Mouse (Mus musculus): ENCODE measurements around the gene Kcnd3. TPM values are rescaled to one million over a fixed set of nuclear protein-coding genes. Genes with fewer than 3 reads are reported as not detected.

Kcnd3 gene
- polyA plus RNA-seq, 1 experiment from 2014 or later, result 0.62 TPM

DNA sequence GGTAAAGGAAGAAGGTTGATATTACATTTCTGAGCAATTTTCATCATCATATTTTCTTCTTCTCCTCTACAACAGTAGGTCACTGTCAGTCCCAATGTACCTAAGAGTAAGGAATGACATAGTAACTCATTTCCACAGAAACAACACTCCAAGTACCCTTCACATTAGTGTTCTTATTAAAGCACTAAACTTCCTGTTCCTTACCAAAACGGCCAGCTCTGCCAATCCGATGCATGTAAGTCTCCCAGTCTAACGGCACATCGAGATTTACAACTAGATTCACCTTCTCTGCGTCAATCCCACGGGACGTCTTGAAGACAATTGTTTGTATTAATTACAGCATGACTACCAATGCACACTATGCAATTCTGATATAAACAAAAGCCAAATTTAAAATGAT, 228.2 kb downstream of the Kcnd3 start:
- Histone ChIP-seq H3K27me3 (ENCODE audit: control insufficient read depth, insufficient read depth, low read length) (no peaks in the 10 kb centered on the region), H3K36me3 (ENCODE audit: control insufficient read depth, insufficient read depth) (peaks cover 41% of the 10 kb centered on the region), H3K4me3 (ENCODE audit: low read length) (no peak overlapping the region), H3K4me1 (ENCODE audit: control insufficient read depth, insufficient read depth, low read length) (no peaks in the 10 kb centered on the region), H3K9me3 (replicated peaks; ENCODE audit: control insufficient read depth, low read length) (no peaks in the 10 kb centered on the region), H3K9ac (ENCODE audit: low read length) (no peak overlapping the region), H3K4me2 (ENCODE audit: low read depth, low read length) (no peak overlapping the region), H3K27ac (ENCODE audit: low read length) (no peak overlapping the region)
- WGBS, result 90% methylated on average over 7 of the region's 7 CpGs
- no peak for ATAC-seq (replicated peaks; ENCODE audit: extremely low read depth, insufficient read depth, low FRiP score)

DNA sequence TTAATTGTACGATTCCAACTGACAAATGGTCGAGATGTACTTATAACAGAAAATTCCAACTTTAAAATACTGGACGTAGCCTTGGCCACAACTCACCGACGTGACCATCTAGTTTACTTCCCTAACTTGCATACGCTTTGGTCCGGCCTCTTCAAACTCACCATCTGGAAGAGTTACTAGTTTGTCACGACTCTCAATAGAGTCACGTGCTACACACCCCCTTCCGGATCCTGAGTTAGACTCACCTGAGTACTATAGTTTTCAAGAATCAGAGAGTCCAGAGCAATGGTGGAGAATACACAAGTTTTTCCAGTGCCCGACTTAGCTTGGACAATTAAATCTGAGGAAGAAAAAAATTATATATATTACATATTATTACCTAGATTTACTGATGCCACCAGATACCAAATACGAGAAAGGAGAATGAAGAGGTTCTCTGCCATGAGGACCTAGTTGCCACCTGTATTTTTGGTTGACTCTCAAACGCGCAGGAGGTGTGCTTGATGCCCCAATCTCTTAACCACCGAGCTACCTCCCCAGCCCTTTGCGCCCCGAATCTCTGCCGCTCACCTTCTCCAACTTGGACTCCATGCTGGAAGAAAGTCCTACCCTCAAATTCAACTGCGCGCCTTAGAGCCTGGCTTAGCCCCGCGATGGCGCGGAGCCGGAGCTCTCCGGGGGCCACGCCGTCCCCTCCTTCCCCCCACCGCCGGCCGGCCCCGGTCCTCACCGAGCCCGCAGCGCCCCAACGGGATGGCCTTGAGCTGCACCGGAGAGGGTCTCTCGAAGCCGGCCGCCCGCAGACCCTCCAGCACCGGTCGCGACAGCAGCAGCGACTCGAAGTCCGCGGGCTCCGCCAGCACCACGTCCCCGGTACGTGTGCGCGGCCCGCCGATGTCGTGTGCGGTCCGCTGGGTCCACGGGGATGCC, 234.5 kb downstream of the Kcnd3 start:
- peak overlapping the region; percentile 81 for H3K27ac ChIP-seq (ENCODE audit: low read length)
- peaks cover 14% of the 10 kb centered on the region for H3K36me3 ChIP-seq (ENCODE audit: control insufficient read depth, insufficient read depth)
- peaks cover 9% of the 10 kb centered on the region for H3K4me1 ChIP-seq (ENCODE audit: control insufficient read depth, insufficient read depth, low read length)
- H3K4me3 ChIP-seq (ENCODE audit: low read length), result peak overlapping the region; percentile 95
- peak; percentile 43 for ATAC-seq (replicated peaks; ENCODE audit: extremely low read depth, insufficient read depth, low FRiP score)
- no peaks in the 10 kb centered on the region for H3K27me3 ChIP-seq (ENCODE audit: control insufficient read depth, insufficient read depth, low read length)
- 8% methylated on average over 60 of the region's 60 CpGs for WGBS
- no peaks in the 10 kb centered on the region for H3K9me3 ChIP-seq (replicated peaks; ENCODE audit: control insufficient read depth, low read length)
- H3K9ac ChIP-seq (ENCODE audit: low read length), result peak overlapping the region; percentile 97
- peak overlapping the region; percentile 87 for H3K4me2 ChIP-seq (ENCODE audit: low read depth, low read length)

- no peaks in the 10 kb centered on the region for H3K9me3 ChIP-seq (replicated peaks; ENCODE audit: control insufficient read depth, low read length)
Observed at GRCm38 (mm10) chr3:105687324-105688060, 235.4 kb downstream of the Kcnd3 start, which contains the start of gene Ddx20. Gene Ddx20, minus strand, starts transcription at chr3:105687574.

DNA sequence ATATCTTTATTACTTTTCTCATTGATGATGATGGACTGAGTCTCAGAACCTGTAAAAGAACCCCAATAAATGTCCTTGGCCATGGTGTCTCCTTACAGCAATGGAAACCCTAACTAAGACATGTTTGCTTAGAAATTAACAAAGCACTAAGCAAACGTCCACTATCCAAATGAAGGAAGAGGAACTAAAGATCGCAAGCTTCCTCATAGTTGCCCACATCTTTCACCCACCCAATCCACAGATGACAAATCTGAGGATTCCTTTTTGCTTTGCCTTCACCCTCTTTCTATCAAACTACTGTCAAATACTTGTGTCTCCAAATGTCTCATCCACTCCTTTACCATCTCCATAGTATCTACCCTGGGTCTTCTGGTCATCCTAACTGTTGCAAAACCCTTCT, 236.4 kb downstream of the Kcnd3 start:
- ATAC-seq (replicated peaks; ENCODE audit: extremely low read depth, insufficient read depth, low FRiP score), result no peak
- Histone ChIP-seq H3K9ac (ENCODE audit: low read length) (no peak overlapping the region), H3K27ac (ENCODE audit: low read length) (no peak overlapping the region), H3K27me3 (ENCODE audit: control insufficient read depth, insufficient read depth, low read length) (no peaks in the 10 kb centered on the region), H3K36me3 (ENCODE audit: control insufficient read depth, insufficient read depth) (peaks cover 7% of the 10 kb centered on the region), H3K9me3 (replicated peaks; ENCODE audit: control insufficient read depth, low read length) (no peaks in the 10 kb centered on the region), H3K4me1 (ENCODE audit: control insufficient read depth, insufficient read depth, low read length) (peaks cover 9% of the 10 kb centered on the region), H3K4me3 (ENCODE audit: low read length) (no peak overlapping the region), H3K4me2 (ENCODE audit: low read depth, low read length) (no peak overlapping the region)
- 80% methylated on average over 2 of the region's 2 CpGs for WGBS

More at GRCm38 (mm10) chr3:105687324-105688060, 235.4 kb downstream of the Kcnd3 start, which contains the start of gene Ddx20:
- peak within 1 kb of the TSS; percentile 97 for H3K9ac ChIP-seq (ENCODE audit: low read length)
- WGBS, result under 1% methylated on average over 72 of the region's 72 CpGs
- peak; percentile 96 for ATAC-seq (replicated peaks; ENCODE audit: extremely low read depth, insufficient read depth, low FRiP score)
- peaks cover 13% of the 10 kb centered on the region for H3K36me3 ChIP-seq (ENCODE audit: control insufficient read depth, insufficient read depth)
- H3K4me3 ChIP-seq (ENCODE audit: low read length), result peak within 1 kb of the TSS; percentile 95
- peak within 1 kb of the TSS; percentile 87 for H3K27ac ChIP-seq (ENCODE audit: low read length)
- peaks cover 9% of the 10 kb centered on the region for H3K4me1 ChIP-seq (ENCODE audit: control insufficient read depth, insufficient read depth, low read length)
- peak within 1 kb of the TSS; percentile 87 for H3K4me2 ChIP-seq (ENCODE audit: low read depth, low read length)
- no peaks in the 10 kb centered on the region for H3K27me3 ChIP-seq (ENCODE audit: control insufficient read depth, insufficient read depth, low read length)

GRCm38 (mm10) chr3:105693327-105694080, 241.4 kb downstream of the Kcnd3 start:
- H3K4me3 ChIP-seq (ENCODE audit: low read length), result no peak overlapping the region
- H3K4me2 ChIP-seq (ENCODE audit: low read depth, low read length), result no peak overlapping the region
- H3K9ac ChIP-seq (ENCODE audit: low read length), result no peak overlapping the region
- ATAC-seq (replicated peaks; ENCODE audit: extremely low read depth, insufficient read depth, low FRiP score), result no peak
- no peak overlapping the region for H3K27ac ChIP-seq (ENCODE audit: low read length)
- H3K36me3 ChIP-seq (ENCODE audit: control insufficient read depth, insufficient read depth), result no peaks in the 10 kb centered on the region
- no peaks in the 10 kb centered on the region for H3K9me3 ChIP-seq (replicated peaks; ENCODE audit: control insufficient read depth, low read length)
- 62% methylated on average over 14 of the region's 14 CpGs for WGBS
- H3K4me1 ChIP-seq (ENCODE audit: control insufficient read depth, insufficient read depth, low read length), result peaks cover 23% of the 10 kb centered on the region
- no peaks in the 10 kb centered on the region for H3K27me3 ChIP-seq (ENCODE audit: control insufficient read depth, insufficient read depth, low read length)

DNA sequence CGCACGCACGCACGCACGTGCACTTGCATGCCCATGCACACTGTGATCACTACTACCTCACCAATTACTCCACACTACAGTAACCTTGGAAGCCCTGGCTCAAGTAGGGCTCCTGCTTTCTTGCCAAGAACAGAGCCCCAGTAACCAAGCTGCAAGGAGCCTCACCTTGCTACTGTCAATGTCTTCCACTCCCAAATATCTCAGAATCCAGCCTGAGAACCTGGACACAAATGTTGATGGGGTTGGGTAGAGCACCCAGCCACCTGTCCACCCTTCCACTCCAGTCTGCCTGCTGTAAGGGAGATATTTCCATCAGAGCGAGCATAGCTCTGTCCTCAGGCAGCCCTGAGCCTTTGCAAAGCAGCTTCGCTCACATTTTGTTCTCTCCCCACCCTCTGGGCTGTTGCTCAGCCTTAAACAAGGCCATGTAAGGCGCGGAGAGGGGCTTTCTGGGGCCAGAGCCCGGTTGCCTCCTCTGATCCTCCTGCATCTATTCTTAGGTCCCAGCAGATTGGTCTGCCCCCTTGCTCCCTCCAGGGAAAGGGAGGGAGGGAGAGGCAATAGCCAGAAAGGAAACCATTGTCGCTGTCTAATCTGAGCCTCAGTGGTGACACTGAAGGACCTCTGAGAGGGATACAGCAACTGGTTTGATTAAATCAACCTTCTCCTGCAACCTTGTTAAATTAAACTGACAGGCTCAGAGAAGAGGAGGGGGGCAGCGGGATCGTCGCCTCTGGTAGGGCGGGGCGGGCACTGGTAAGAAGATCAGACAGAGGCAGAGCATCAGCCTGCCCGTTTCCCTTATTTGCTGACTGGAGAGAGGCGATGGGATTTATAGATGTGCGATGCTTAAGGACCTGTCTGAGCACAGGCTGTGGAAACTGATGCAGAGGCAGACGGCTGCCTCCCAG, 243.6 kb downstream of the Kcnd3 start:
- Histone ChIP-seq H3K27me3 (ENCODE audit: control insufficient read depth, insufficient read depth, low read length) (no peaks in the 10 kb centered on the region), H3K9ac (ENCODE audit: low read length) (peak overlapping the region; percentile 66), H3K36me3 (ENCODE audit: control insufficient read depth, insufficient read depth) (no peaks in the 10 kb centered on the region), H3K9me3 (replicated peaks; ENCODE audit: control insufficient read depth, low read length) (no peaks in the 10 kb centered on the region), H3K4me3 (ENCODE audit: low read length) (peak overlapping the region; percentile 32), H3K4me1 (ENCODE audit: control insufficient read depth, insufficient read depth, low read length) (peaks cover 37% of the 10 kb centered on the region), H3K4me2 (ENCODE audit: low read depth, low read length) (peak overlapping the region; percentile 55), H3K27ac (ENCODE audit: low read length) (peak overlapping the region; percentile 95)
- 23% methylated on average over 20 of the region's 20 CpGs for WGBS
- peak; percentile 86 for ATAC-seq (replicated peaks; ENCODE audit: extremely low read depth, insufficient read depth, low FRiP score)

DNA sequence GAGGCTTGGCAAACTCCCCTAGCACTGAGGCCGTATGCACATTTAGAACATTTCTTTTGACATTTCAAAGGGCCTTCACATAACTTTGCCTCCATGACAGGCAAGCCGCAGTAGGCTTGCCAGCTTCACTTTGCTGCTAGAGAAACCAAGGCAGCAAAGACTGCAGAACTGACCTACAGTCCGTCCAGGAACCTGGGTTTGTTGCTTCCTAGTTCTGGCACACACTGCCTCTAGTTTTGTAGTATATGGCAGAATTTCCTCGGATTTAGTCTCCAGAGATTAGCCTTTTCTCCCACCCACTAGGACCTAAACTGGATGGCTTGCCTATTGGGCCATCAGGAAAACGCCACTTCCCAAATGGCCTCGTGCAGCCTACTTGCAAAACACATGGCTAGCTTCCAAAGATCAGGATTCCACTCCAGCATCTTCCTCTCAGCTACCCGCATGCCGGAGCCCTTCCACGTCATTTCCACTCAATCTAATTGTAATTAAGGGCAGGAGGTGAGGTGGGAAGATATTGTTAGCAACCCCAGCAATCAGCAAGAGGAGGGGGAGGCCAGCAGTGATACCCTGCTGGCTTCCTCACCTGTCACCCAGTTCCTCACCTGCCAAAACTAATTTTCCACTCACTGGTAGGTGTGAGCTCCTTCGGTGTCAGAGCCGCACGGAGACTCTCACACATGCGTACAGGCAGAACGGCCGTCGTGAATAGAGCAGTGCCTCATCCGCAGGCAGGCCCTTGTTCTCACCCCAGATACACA, 244.4 kb downstream of the Kcnd3 start:
- peak overlapping the region; percentile 66 for H3K9ac ChIP-seq (ENCODE audit: low read length)
- no peaks in the 10 kb centered on the region for H3K27me3 ChIP-seq (ENCODE audit: control insufficient read depth, insufficient read depth, low read length)
- peak overlapping the region; percentile 95 for H3K27ac ChIP-seq (ENCODE audit: low read length)
- no peaks in the 10 kb centered on the region for H3K9me3 ChIP-seq (replicated peaks; ENCODE audit: control insufficient read depth, low read length)
- peaks cover 45% of the 10 kb centered on the region for H3K4me1 ChIP-seq (ENCODE audit: control insufficient read depth, insufficient read depth, low read length)
- ATAC-seq (replicated peaks; ENCODE audit: extremely low read depth, insufficient read depth, low FRiP score), result no peak
- no peaks in the 10 kb centered on the region for H3K36me3 ChIP-seq (ENCODE audit: control insufficient read depth, insufficient read depth)
- WGBS, result 56% methylated on average over 17 of the region's 17 CpGs
- H3K4me2 ChIP-seq (ENCODE audit: low read depth, low read length), result peak overlapping the region; percentile 55
- H3K4me3 ChIP-seq (ENCODE audit: low read length), result peak overlapping the region; percentile 32

All from heart, embryonic 16.5 days (tissue).